Mouse (Mus musculus) cerebellum, postnatal 25 days (tissue): ENCODE results near the gene Kcnip2.

ENCODE experiments used
- DNase-seq, 2 experiments: peaks; one replicate each; pipeline ENCODE4 v3.0.0; 2021; ENCODE audit warnings: mixed read lengths in 2 of 2

The Kcnip2 gene

DNA sequence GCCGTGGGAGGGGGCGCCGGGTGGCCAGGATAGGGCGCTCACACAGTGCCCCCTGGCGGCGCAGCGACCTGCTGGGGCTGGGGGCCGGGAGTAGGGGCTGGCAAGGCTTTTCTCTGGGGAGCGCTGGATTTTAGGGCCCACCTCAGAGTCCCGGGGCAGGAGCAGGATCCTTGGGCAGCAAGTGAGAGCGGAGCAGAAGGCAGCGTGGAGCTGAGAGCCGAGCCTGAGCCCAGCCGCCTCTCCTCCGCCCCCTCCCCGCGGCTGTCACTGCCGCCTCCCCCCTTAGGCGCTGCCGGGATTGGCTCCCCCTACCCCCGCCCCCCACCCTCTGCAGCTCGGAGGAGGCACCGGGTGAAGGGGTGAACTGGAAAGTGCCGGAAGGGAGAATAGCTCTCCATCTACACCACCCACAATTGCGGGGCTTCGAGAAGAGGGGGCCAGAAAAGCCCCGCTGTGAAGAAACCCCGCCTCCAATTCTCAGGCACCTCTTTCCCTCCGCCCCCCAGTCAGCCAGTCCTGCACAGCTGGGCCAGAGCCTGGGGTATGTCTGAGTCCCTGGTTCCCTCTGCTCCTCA, at the start of gene Kcnip2:
Gene Kcnip2, minus strand, starts transcription at position 231 of the 575 bp plus-strand sequence.
- DNase-seq: peak; percentile 33 to 58

DNA sequence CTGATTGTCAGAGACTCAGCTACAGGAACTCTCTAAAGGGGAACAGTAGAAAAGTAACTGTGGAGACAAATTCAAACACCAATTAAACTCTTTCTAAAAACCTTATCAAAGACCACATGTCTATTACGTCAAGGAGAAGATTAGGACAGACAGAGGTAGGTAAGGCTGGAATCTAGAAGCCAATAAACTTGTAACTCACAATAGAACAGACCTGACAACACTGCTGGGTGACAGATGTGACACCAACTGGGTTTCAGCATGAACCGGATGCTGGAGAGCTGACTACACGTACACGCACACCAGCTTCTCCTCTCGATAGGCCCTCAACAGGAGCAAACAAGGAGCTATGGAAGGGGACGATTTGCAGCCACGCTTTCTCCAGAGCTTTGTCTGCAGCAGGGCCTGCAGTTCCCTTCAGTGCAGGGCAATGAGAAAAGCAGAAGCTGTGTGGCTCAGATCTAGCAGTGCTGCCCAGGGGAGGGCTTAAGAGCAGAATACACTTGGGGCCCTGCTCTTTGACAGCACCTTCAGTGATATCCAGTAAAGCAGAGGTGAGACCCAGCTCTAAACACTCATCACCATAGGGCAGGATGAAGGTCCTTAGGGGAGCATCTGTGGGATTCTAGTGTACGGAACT, 39.5 kb upstream of the Kcnip2 start:
- DNase-seq: no peak

- peak in 1 of 2 experiments; percentile 18 for DNase-seq
Observed at GRCm38 (mm10) chr19:45854521-45854920, 38.7 kb upstream of the Kcnip2 start.

DNA sequence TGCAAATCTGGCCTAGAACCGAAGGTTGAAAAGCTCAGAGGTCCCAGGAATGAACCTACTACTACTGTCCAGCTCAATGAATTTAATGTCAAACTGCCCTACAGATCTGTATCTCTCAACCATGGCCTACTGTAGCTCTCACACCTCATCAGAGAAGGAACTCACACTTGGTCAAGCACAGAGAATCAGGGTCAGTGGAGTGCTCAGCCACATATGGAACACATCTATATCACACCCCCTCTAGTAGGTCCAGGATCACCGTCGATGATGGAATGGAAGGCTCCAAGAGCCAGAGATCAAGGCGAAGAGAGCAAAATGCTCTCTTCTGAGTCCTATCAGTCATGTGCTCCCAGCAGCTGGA, 31.9 kb upstream of the Kcnip2 start:
- DNase-seq: no peak

- DNase-seq: no peak
Observed at GRCm38 (mm10) chr19:45847016-45847732, 31.3 kb upstream of the Kcnip2 start.

DNA sequence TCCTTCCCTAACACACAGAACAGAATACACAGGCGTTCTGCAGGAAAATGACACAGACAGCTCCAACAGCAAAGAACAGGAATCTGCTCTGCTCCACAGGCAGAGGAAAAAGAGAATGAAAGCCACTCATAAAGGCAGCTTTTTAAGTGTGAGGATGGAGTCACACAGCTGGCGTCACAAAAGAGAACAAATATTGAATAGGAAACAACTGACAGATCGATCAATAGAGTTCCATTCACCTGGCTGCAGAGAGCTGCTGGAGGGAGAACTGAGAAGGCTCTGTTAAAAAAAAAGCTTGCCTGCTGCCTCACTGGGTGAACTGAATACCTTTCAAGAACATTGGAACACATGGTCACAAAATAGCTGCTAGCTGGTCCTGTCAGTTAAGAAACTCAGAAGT, 28.3 kb upstream of the Kcnip2 start:
- no peak for DNase-seq

GRCm38 (mm10) chr19:45843424-45843823, 27.6 kb upstream of the Kcnip2 start:
- DNase-seq: no peak

DNA sequence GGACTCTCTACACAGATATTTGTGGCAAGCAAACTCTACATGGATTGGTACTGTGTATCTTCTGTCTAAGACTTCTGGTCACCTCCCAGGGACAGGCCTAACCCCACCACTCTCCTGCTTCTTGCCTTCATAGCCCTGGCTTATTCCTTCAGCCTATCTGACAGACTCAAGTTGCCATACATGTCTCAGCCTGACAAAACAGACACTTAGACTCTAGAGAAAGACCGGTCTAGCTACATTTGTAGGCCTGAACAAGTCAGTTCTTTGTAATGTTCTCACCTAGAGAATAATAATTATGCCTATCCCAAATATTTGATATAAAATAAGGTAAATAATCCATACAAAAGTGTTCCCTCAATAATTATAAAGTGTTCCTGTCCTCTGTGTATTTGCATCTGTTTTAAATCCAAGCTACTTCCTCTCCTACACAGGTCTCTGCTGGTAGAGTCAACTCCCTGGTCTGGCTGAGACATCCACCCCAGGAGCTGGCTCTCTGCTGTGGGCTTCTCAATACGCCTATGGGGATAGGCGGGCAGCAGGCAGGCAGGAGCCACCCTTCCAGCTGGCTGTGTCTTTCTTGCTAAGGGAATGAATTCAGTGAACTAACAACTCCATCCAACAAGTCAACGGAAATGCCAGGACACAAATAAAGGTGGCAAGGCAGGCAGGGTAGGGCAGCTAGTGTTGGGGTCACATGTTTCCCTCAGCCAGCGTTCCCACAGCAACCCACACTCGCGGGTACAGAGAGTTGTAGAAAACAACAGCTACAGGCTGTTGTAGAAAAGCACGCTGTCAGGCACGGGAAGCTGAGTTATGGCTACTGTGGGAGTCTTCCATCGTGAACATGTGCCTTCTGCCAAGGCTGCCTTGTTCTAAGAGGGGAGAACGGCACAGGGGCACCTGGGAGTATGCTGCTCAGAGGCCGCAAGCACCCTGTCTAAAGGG, 21.5 kb upstream of the Kcnip2 start:
- no peak for DNase-seq

GRCm38 (mm10) chr19:45835490-45835889, 19.6 kb upstream of the Kcnip2 start:
- DNase-seq: no peak

DNA sequence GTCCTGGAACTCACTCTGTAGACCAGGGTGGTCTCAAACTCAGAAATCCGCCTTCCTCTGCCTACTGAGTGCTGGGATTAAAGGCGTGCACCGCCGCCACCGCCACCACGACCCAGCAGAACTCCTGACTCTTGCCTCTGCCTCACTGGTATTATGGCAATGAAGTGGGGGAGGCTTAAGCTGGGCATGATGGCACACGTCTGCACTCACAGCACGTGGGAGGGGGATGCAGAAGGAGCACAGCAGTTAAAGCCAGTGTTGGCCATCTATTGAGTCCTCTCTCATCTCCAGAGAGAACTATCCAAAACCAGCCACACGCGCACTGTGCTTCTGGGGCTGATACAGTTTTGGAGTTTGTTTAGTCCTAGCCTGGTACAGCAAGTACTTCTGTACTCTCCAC, 17.8 kb upstream of the Kcnip2 start:
- DNase-seq: no peak

- DNase-seq: no peak
Observed at GRCm38 (mm10) chr19:45830679-45831078, 14.8 kb upstream of the Kcnip2 start.

- DNase-seq: no peak
Observed at GRCm38 (mm10) chr19:45827736-45828135, 11.9 kb upstream of the Kcnip2 start.

DNA sequence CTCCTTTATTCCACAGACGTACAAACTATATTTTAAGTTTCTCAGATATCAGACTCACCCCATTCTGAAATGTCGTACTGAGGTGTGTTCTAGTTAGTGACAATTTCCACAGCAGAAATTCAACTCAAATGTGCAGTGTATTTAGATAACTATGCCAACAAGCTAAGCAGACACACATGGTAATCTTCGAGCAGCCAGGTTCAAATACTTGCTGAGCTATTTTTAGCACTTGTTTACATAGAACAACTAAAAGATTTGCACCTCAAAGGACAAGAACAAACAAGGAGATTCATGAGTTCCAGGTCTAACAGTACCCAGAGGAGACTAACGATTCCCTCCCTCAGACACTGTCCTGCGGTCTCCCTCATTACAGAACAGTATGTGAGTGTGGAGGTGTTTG, 11.3 kb upstream of the Kcnip2 start:
- no peak for DNase-seq

DNA sequence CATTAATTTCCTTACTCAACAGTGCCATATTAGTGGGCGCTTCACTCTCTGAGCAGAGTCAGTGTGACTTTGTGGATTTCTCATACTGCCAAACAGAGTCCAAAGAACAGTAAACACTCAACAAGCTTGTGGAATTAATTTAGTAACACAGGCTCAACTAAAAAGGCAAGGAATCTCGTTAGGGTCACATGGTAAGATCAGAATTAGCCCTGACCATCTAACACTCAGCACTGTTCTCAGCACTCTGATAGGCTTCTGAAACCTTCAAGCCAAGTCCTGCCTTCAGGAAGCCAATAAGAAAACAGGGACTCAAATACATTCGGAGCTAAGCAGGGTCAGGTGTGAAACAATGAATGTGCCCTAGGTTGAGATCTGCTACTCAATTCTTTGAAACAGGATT, 10.3 kb upstream of the Kcnip2 start:
- no peak for DNase-seq

GRCm38 (mm10) chr19:45821832-45822231, 6.0 kb upstream of the Kcnip2 start:
- DNase-seq: peak; percentile 56 to 64

DNA sequence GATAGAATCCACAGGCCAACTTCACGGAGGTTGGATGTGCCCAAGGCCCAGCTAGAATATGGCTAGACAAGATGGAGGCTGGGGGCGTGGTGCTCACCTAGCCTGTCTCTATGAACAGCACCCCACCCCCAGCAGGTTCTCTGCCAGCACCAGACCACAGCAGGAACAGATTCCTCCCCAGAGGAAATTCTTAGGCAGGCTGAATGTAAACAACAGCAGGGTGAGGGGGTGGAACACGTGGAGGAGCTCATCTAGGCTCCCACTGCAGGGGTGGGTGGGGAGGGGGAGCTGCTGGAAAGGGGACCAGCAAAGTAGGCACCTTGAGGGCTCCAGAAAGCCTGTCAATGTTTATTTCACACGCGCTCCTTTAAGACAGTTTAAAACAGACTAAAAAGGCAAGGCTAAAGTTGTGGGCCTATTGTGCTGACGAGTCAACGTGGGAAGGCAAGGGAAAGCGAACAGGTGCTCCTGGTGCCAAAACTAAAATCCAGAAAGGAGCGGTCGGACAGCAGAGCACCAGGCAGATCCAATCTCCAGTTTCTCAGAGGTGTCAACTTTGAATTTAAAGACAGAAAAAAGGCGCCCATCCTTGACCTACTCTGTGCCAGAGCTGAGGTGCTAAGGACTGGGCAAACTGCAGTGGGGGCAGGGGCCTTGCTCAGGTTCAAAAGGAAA, 2.1 kb upstream of the Kcnip2 start:
- no peak for DNase-seq

- no peak for DNase-seq
Observed at GRCm38 (mm10) chr19:45816727-45817126, 866 bp upstream of the Kcnip2 start.

DNA sequence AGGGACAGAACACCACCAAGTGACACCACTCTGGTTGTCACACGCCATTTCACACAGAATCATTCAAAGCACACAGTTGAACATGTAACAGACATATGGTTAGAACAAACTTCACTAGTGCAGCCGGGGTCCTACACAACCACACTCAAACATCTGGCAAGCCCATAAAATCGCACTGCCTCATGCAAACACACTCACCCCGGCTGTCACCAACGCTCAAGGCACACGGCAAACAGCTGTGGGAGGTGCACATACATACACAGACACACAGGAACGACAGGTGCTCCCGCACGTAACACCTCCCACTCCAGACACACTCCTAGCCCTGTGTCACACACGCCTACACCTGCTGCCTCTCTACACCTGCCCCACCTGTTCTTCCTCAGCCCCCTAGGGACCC, 691 bp downstream of the Kcnip2 start:
- no peak for DNase-seq

GRCm38 (mm10) chr19:45813801-45814200, 2.1 kb downstream of the Kcnip2 start:
- no peak for DNase-seq

- DNase-seq: peak; percentile 93 to 96
Observed at GRCm38 (mm10) chr19:45813263-45813662, 2.6 kb downstream of the Kcnip2 start.

DNA sequence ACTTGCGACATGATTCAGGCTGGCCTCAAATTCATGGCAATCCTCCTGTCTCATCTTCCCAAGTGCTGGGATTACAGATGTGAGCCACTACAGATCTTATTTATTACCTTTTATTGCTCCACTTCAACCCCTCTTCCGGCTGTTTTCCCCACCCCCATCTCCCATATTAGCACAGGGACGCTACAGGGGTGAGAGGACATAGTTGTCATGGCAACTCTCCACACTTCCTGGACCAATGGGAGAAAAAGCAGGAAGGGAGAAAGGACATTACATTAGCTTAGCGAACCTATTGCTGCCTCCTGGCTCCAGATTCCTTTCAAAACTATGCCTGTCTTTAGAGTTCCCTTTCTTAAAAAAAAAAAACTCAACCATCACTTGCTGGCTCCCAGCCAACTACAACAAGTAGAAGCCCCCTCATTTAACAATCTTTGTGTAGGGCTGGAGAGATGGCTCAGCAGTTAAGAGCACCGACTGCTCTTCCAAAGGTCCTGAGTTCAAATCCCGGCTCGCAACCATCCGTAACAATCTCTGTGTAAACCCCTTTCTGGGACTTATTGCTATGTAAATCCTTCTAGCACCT, 3.1 kb downstream of the Kcnip2 start:
- DNase-seq: no peak

GRCm38 (mm10) chr19:45812115-45812514, 3.7 kb downstream of the Kcnip2 start:
- peak; percentile 48 to 70 for DNase-seq
